Mouse (Mus musculus) mouse embryonic stem cell (cell line): ENCODE measurements around the gene Pnpo.

ENCODE experiments used
- in situ Hi-C, 2 experiments: fragments of 300-500 bp; cut with MboI; formaldehyde crosslinking; loops; 1 replicate in 1 of 2; 3 replicates in 1 of 2; pipeline ENCODE4 v1.14.3; 2019 to 2020; ENCODE audit warnings: low sequenced_read_pairs in 2 of 2, low pct_unique_long_range_greater_than_20kb in 1 of 2, mixed read lengths in 1 of 2; ENCODE audit not compliant: unreplicated experiment in 1 of 2

Gene Pnpo

GRCm38 (mm10) chr11:96973426-96973964, 29.7 kb upstream of the Pnpo start:
- in situ Hi-C loops = no loop called here

- in situ Hi-C loops = no loop called here
Observed at GRCm38 (mm10) chr11:96972906-96973305, 29.1 kb upstream of the Pnpo start.

GRCm38 (mm10) chr11:96970341-96970740, 26.6 kb upstream of the Pnpo start:
- in situ Hi-C loops = no loop called here

GRCm38 (mm10) chr11:96969746-96970145, 26.0 kb upstream of the Pnpo start:
- in situ Hi-C loops = no loop called here

- in situ Hi-C loops = no loop called here
Observed at GRCm38 (mm10) chr11:96969280-96969722, 25.5 kb upstream of the Pnpo start.

- in situ Hi-C loops = no loop called here
Observed at GRCm38 (mm10) chr11:96968476-96968875, 24.7 kb upstream of the Pnpo start.

- in situ Hi-C loops = no loop called here
Observed at GRCm38 (mm10) chr11:96967544-96968269, 23.9 kb upstream of the Pnpo start.

GRCm38 (mm10) chr11:96966914-96967543, 23.2 kb upstream of the Pnpo start:
- in situ Hi-C loops = no loop called here

- in situ Hi-C loops = no loop called here
Observed at GRCm38 (mm10) chr11:96966172-96966571, 22.4 kb upstream of the Pnpo start.

GRCm38 (mm10) chr11:96963580-96963979, 19.8 kb upstream of the Pnpo start:
- in situ Hi-C loops = loop anchor here (5.0 kb wide), 1 partner anchor 46 kb away; the partner anchor contains the start of gene Cdk5rap3 (in 2 of the 2)

- in situ Hi-C loops = no loop called here
Observed at GRCm38 (mm10) chr11:96957061-96957805, 13.4 kb upstream of the Pnpo start.

GRCm38 (mm10) chr11:96956009-96956724, 12.4 kb upstream of the Pnpo start:
- in situ Hi-C loops = no loop called here

- in situ Hi-C loops = no loop called here
Observed at GRCm38 (mm10) chr11:96955094-96955493, 11.3 kb upstream of the Pnpo start.

GRCm38 (mm10) chr11:96952896-96953295, 9.1 kb upstream of the Pnpo start:
- in situ Hi-C loops = no loop called here

- in situ Hi-C loops = no loop called here
Observed at GRCm38 (mm10) chr11:96952426-96952825, 8.6 kb upstream of the Pnpo start.

- in situ Hi-C loops = no loop called here
Observed at GRCm38 (mm10) chr11:96950767-96951166, 7.0 kb upstream of the Pnpo start.

GRCm38 (mm10) chr11:96947849-96948248, 4.1 kb upstream of the Pnpo start:
- in situ Hi-C loops = no loop called here

- in situ Hi-C loops = no loop called here
Observed at GRCm38 (mm10) chr11:96946498-96946897, 2.7 kb upstream of the Pnpo start.
